Mouse (Mus musculus): ENCODE results near the gene Zfp410.
A peak's percentile ranks its signal among the peaks of the same experiment; 100 is the strongest.

DNA sequence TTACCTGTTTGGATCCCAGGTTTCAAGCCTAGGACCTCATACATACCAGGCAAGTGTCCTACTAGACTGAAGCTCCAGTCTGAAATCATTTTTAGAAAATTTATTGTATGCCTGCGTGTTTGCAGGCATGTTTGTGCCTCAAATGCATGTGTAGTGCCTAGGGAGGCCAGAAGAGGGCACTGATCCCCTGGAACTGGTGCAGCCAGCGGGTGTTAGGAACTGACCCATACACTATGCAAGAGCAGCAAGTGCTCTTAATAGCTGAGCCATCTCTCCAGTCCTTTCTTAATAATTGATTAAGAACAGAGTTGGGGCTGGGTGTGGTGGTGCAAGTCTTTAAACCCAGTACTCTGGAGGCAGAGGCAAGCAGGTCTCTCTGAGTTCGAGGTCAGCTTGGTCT, 28.2 kb upstream of the Zfp410 start:
- no peak for TF ChIP-seq POLR2A (IDR thresholded peaks at IDR 0.05; ENCODE audit: control insufficient read depth in 1 of 2, insufficient read depth in 1 of 2, low read depth in 1 of 2, low read length in 2 of 2, poor library complexity in 1 of 2)
- no peak for TF ChIP-seq USF2 (IDR thresholded peaks at IDR 0.05; ENCODE audit: borderline replicate concordance in 1 of 2, insufficient read depth in 1 of 2, low read depth in 1 of 2, low read length in 2 of 2)
- no peak for TF ChIP-seq EP300 (IDR thresholded peaks at IDR 0.05; ENCODE audit: low read depth in 1 of 2, low read length in 2 of 2)
- peak; percentile 39 for TF ChIP-seq ZC3H11A (IDR thresholded peaks at IDR 0.05; ENCODE audit: low read depth, low read length)
- peak; percentile 75 to 83 (median 80) for TF ChIP-seq CTCF (IDR thresholded peaks at IDR 0.05 in 2 of 3, conservative IDR thresholded peaks at IDR 0.05 in 1 of 3; ENCODE audit: control insufficient read depth in 1 of 3, insufficient read depth in 1 of 3, low read depth in 2 of 3, low read length in 3 of 3, poor library complexity in 1 of 3, severe bottlenecking in 1 of 3)
- TF ChIP-seq USF1 (IDR thresholded peaks at IDR 0.05; ENCODE audit: low read depth, low read length) = no peak
- no peak for TF ChIP-seq BHLHE40 (IDR thresholded peaks at IDR 0.05; ENCODE audit: borderline replicate concordance, low read depth, low read length)
- no peak for TF ChIP-seq CHD2 (IDR thresholded peaks at IDR 0.05; ENCODE audit: low read length)
- TF ChIP-seq POLR2AphosphoS5 (IDR thresholded peaks at IDR 0.05; ENCODE audit: borderline replicate concordance, low read depth, low read length) = no peak
- no peak for TF ChIP-seq CHD1 (IDR thresholded peaks at IDR 0.05; ENCODE audit: low read depth, low read length)
- TF ChIP-seq MAX (IDR thresholded peaks at IDR 0.05; ENCODE audit: low read length) = no peak
- TF ChIP-seq TCF12 (IDR thresholded peaks at IDR 0.05; ENCODE audit: low read depth, low read length) = no peak
- TF ChIP-seq POLR2AphosphoS2 (IDR thresholded peaks at IDR 0.05; ENCODE audit: low read length) = no peak
- no peak for TF ChIP-seq GATA1 (IDR thresholded peaks at IDR 0.05; ENCODE audit: low read depth, low read length)

All from MEL (cell line).